Mouse (Mus musculus) embryonic facial prominence, embryonic 10.5 days (tissue): Measurements from ENCODE around the gene Lingo4. TPM values are rescaled to one million over a fixed set of nuclear protein-coding genes. Genes with fewer than 3 reads are reported as not detected.

Source experiments
- DNase-seq: peaks from one replicate; pipeline ENCODE4 v3.0.0-alpha.2; 2017; ENCODE audit warnings: low spot score
- H3K27ac ChIP-seq: fragments of 300-500 bp; sonication (generic); replicated peaks from 2 replicates; pipeline ENCODE4 v1.5.1; 2016; ENCODE audit warnings: mild to moderate bottlenecking
- H3K27me3 ChIP-seq: fragments of 300-500 bp; sonication (generic); replicated peaks from 2 replicates; pipeline ENCODE4 v1.6.1; 2016; ENCODE audit warnings: low read depth, mild to moderate bottlenecking; ENCODE audit not compliant: poor library complexity, severe bottlenecking
- H3K36me3 ChIP-seq: fragments of 300-500 bp; sonication (generic); replicated peaks from 2 replicates; pipeline ENCODE4 v1.6.1; 2016; ENCODE audit warnings: mild to moderate bottlenecking, moderate library complexity
- H3K4me1 ChIP-seq: fragments of 300-500 bp; sonication (generic); 2 replicates; pipeline ENCODE4 v1.6.1; 2016
- H3K4me3 ChIP-seq: fragments of 300-500 bp; sonication (generic); 2 replicates; pipeline ENCODE4 v1.5.1; 2016; ENCODE audit warnings: mild to moderate bottlenecking, moderate library complexity
- H3K9me3 ChIP-seq: fragments of 300-500 bp; sonication (generic); 2 replicates; pipeline ENCODE4 v1.6.1; 2016; ENCODE audit warnings: mild to moderate bottlenecking
- WGBS: fragments of 180-500 bp; shearing (Covaris S2); methylation state at CpG from one replicate; pipeline ENCODE4 v1.1.7; 2016; 5-methylcytosine and 5-hydroxymethylcytosine counted together
- polyA plus RNA-seq: library from polyadenylated mRNA; unstranded; fragments of >200 nt; fragmentation: Nextera tagmentation; extraction: Ambion mirVana; gene quantifications from 2 replicates; pipeline ENCODE4 v1.2.1, GENCODE M21; 2016

Lingo4 gene
- polyA plus RNA-seq = 0.07 and 0.28 TPM in 2 replicates

- no peaks in the 10 kb centered on the region for H3K9me3 ChIP-seq
- peaks cover 30% of the 10 kb centered on the region for H3K4me1 ChIP-seq
- H3K27me3 ChIP-seq = peaks cover 71% of the 10 kb centered on the region
- 74% methylated on average over 6 of the region's 6 CpGs for WGBS
- DNase-seq = no peak
- H3K4me3 ChIP-seq = peak within 1 kb of the TSS; percentile 48
- H3K27ac ChIP-seq = no peak within 1 kb of the TSS; the same call in 1 of the 2 replicates
- no peaks in the 10 kb centered on the region for H3K36me3 ChIP-seq
Measured at GRCm38 (mm10) chr3:94398217-94398616, at the start of gene Lingo4. Lingo4 (plus strand) TSS chr3:94398517.

- peak; percentile 22 for DNase-seq
- H3K27me3 ChIP-seq = peaks cover 47% of the 10 kb centered on the region
Measured at GRCm38 (mm10) chr3:94360812-94361211, 37.5 kb upstream of the Lingo4 start.

GRCm38 (mm10) chr3:94362138-94362537 lies 36.2 kb upstream of the Lingo4 start, which contains the start of gene C2cd4d:
C2cd4d (plus strand) TSS chr3:94362438.
- Histone ChIP-seq H3K27ac (peak within 1 kb of the TSS; percentile 82; the same call in 1 of the 2 replicates), H3K27me3 (peaks cover 56% of the 10 kb centered on the region)
- WGBS = 20% methylated on average over 7 of the region's 7 CpGs

More at GRCm38 (mm10) chr3:94360812-94361211, 37.5 kb upstream of the Lingo4 start:
- Histone ChIP-seq H3K27ac (no peak overlapping the region), H3K9me3 (no peaks in the 10 kb centered on the region; the same call in 1 of the 2 replicates), H3K36me3 (no peaks in the 10 kb centered on the region), H3K4me3 (no peak overlapping the region), H3K4me1 (peaks cover 20% of the 10 kb centered on the region)
- 4% methylated on average over 1 of the region's 1 CpGs for WGBS

GRCm38 (mm10) chr3:94363291-94364153 lies 34.8 kb upstream of the Lingo4 start:
- peak overlapping the region; percentile 68 for H3K4me3 ChIP-seq
- H3K9me3 ChIP-seq = no peaks in the 10 kb centered on the region; the same call in 1 of the 2 replicates
- no peaks in the 10 kb centered on the region for H3K36me3 ChIP-seq
- WGBS = 5% methylated on average over 97 of the region's 97 CpGs
- H3K27me3 ChIP-seq = peaks cover 58% of the 10 kb centered on the region
- peak; percentile 75 for DNase-seq
- peak overlapping the region; percentile 82 for H3K27ac ChIP-seq
- peaks cover 20% of the 10 kb centered on the region for H3K4me1 ChIP-seq

More at GRCm38 (mm10) chr3:94362138-94362537, 36.2 kb upstream of the Lingo4 start, which contains the start of gene C2cd4d:
- Histone ChIP-seq H3K4me1 (peaks cover 20% of the 10 kb centered on the region), H3K4me3 (peak within 1 kb of the TSS; percentile 68), H3K9me3 (no peaks in the 10 kb centered on the region; the same call in 1 of the 2 replicates), H3K36me3 (no peaks in the 10 kb centered on the region)
- peak; percentile 25 for DNase-seq

- 4% methylated on average over 23 of the region's 23 CpGs for WGBS
- DNase-seq = no peak
- H3K27me3 ChIP-seq = peaks cover 61% of the 10 kb centered on the region
Measured at GRCm38 (mm10) chr3:94364154-94364526, 34.2 kb upstream of the Lingo4 start.

GRCm38 (mm10) chr3:94366761-94367160 lies 31.6 kb upstream of the Lingo4 start:
- 20% methylated on average over 3 of the region's 3 CpGs for WGBS

More at GRCm38 (mm10) chr3:94364154-94364526, 34.2 kb upstream of the Lingo4 start:
- Histone ChIP-seq H3K9me3 (no peaks in the 10 kb centered on the region; the same call in 1 of the 2 replicates), H3K36me3 (no peaks in the 10 kb centered on the region), H3K4me1 (peaks cover 20% of the 10 kb centered on the region), H3K27ac (peak overlapping the region; percentile 82), H3K4me3 (peak overlapping the region; percentile 68)

GRCm38 (mm10) chr3:94367511-94367910 lies 30.8 kb upstream of the Lingo4 start:
- Histone ChIP-seq H3K27ac (no peak overlapping the region), H3K36me3 (no peaks in the 10 kb centered on the region), H3K27me3 (peaks cover 58% of the 10 kb centered on the region), H3K4me3 (no peak overlapping the region), H3K9me3 (no peaks in the 10 kb centered on the region; the same call in 1 of the 2 replicates), H3K4me1 (peaks cover 19% of the 10 kb centered on the region)
- WGBS = 79% methylated on average over 6 of the region's 6 CpGs
- no peak for DNase-seq

More at GRCm38 (mm10) chr3:94366761-94367160, 31.6 kb upstream of the Lingo4 start:
- Histone ChIP-seq H3K9me3 (no peaks in the 10 kb centered on the region; the same call in 1 of the 2 replicates), H3K4me3 (no peak overlapping the region), H3K36me3 (no peaks in the 10 kb centered on the region), H3K4me1 (peaks cover 22% of the 10 kb centered on the region), H3K27ac (no peak overlapping the region), H3K27me3 (peaks cover 59% of the 10 kb centered on the region)
- DNase-seq = peak; percentile 84

GRCm38 (mm10) chr3:94368631-94369030 lies 29.7 kb upstream of the Lingo4 start:
- Histone ChIP-seq H3K4me1 (peaks cover 26% of the 10 kb centered on the region), H3K27ac (no peak overlapping the region), H3K9me3 (no peaks in the 10 kb centered on the region), H3K4me3 (no peak overlapping the region), H3K27me3 (peaks cover 58% of the 10 kb centered on the region), H3K36me3 (no peaks in the 10 kb centered on the region)
- no peak for DNase-seq
- WGBS = 68% methylated on average over 6 of the region's 6 CpGs

GRCm38 (mm10) chr3:94369709-94370108 lies 28.6 kb upstream of the Lingo4 start:
- Histone ChIP-seq H3K27me3 (peaks cover 57% of the 10 kb centered on the region), H3K4me1 (peaks cover 31% of the 10 kb centered on the region), H3K27ac (no peak overlapping the region), H3K36me3 (no peaks in the 10 kb centered on the region), H3K9me3 (no peaks in the 10 kb centered on the region), H3K4me3 (no peak overlapping the region)
- DNase-seq = no peak
- WGBS = 63% methylated on average over 2 of the region's 2 CpGs

- DNase-seq = peak; percentile 18
- Histone ChIP-seq H3K4me3 (peak overlapping the region; percentile 30), H3K27me3 (peaks cover 54% of the 10 kb centered on the region), H3K4me1 (peaks cover 31% of the 10 kb centered on the region), H3K9me3 (no peaks in the 10 kb centered on the region), H3K36me3 (no peaks in the 10 kb centered on the region), H3K27ac (no peak overlapping the region)
- 8% methylated on average over 11 of the region's 11 CpGs for WGBS
Measured at GRCm38 (mm10) chr3:94371637-94372036, 26.7 kb upstream of the Lingo4 start.

- WGBS = 0% methylated on average over 3 of the region's 3 CpGs
- no peaks in the 10 kb centered on the region for H3K36me3 ChIP-seq
- H3K27me3 ChIP-seq = peaks cover 57% of the 10 kb centered on the region
- no peak for DNase-seq
- H3K27ac ChIP-seq = no peak overlapping the region
- H3K4me3 ChIP-seq = peak overlapping the region; percentile 30
- peaks cover 33% of the 10 kb centered on the region for H3K4me1 ChIP-seq
- no peaks in the 10 kb centered on the region for H3K9me3 ChIP-seq
Measured at GRCm38 (mm10) chr3:94372038-94372437, 26.3 kb upstream of the Lingo4 start.

- DNase-seq = no peak
- H3K4me1 ChIP-seq = peaks cover 36% of the 10 kb centered on the region
- H3K27ac ChIP-seq = no peak within 1 kb of the TSS
- H3K27me3 ChIP-seq = peaks cover 63% of the 10 kb centered on the region
- peak within 1 kb of the TSS; percentile 37 for H3K4me3 ChIP-seq
- H3K36me3 ChIP-seq = no peaks in the 10 kb centered on the region
- H3K9me3 ChIP-seq = no peaks in the 10 kb centered on the region
- WGBS = 7% methylated on average over 5 of the region's 5 CpGs
Measured at GRCm38 (mm10) chr3:94372641-94373040, 25.7 kb upstream of the Lingo4 start, which contains the start of gene Rorc. Rorc (plus strand) TSS chr3:94372794.
